Mouse (Mus musculus) embryonic facial prominence, embryonic 14.5 days (tissue): ENCODE data around the gene Gm26920. TPM values are rescaled to one million over a fixed set of nuclear protein-coding genes. Genes with fewer than 3 reads are reported as not detected.

Experiments used
- ATAC-seq: fragments of 200-750 bp; cut with Nextera tagmentation; 2 replicates; pipeline ENCODE4 v1.8.0; 2017; ENCODE audit warnings: low read depth, moderate number of reproducible peaks, moderate TSS enrichment
- DNase-seq: peaks from one replicate; pipeline ENCODE4 v3.0.0-alpha.2; 2015; ENCODE audit warnings: low spot score
- H3K27ac ChIP-seq: fragments of 300-500 bp; sonication (generic); replicated peaks from 2 replicates; pipeline ENCODE4 v1.5.1; 2014; ENCODE audit warnings: low read depth, mild to moderate bottlenecking, low read length, moderate library complexity
- H3K27me3 ChIP-seq: fragments of 300-500 bp; sonication (generic); replicated peaks from 2 replicates; pipeline ENCODE4 v1.6.1; 2014; ENCODE audit warnings: low read length; ENCODE audit not compliant: control insufficient read depth, insufficient read depth
- H3K36me3 ChIP-seq: fragments of 300-500 bp; sonication (generic); 2 replicates; pipeline ENCODE4 v1.6.1; 2014; ENCODE audit warnings: low read length, mixed read lengths; ENCODE audit not compliant: control insufficient read depth, insufficient read depth
- H3K4me1 ChIP-seq: fragments of 300-500 bp; sonication (generic); 2 replicates; pipeline ENCODE4 v1.6.1; 2014; ENCODE audit warnings: antibody characterized with exemption, low read length; ENCODE audit not compliant: control insufficient read depth, insufficient read depth
- H3K4me2 ChIP-seq: fragments of 300-500 bp; sonication (generic); 2 replicates; pipeline ENCODE4 v1.6.1; 2014; ENCODE audit warnings: low read depth, mild to moderate bottlenecking, low read length, moderate library complexity, mixed read lengths
- H3K4me3 ChIP-seq: fragments of 300-500 bp; sonication (generic); 2 replicates; pipeline ENCODE4 v1.5.1; 2014; ENCODE audit warnings: low read depth, mild to moderate bottlenecking, low read length
- H3K9ac ChIP-seq: fragments of 300-500 bp; sonication (generic); 2 replicates; pipeline ENCODE4 v1.6.1; 2014; ENCODE audit warnings: low read depth, mild to moderate bottlenecking, low read length, moderate library complexity, mixed read lengths
- H3K9me3 ChIP-seq: fragments of 300-500 bp; sonication (generic); 2 replicates; pipeline ENCODE4 v1.6.1; 2016; ENCODE audit warnings: low read length; ENCODE audit not compliant: control insufficient read depth
- WGBS: fragments of 180-500 bp; shearing (Covaris S2); extraction: QIAGEN DNeasy Blood & Tissue Kit; methylation state at CpG from one replicate; pipeline ENCODE4 v1.1.7; 2014; 5-methylcytosine and 5-hydroxymethylcytosine counted together
- polyA plus RNA-seq: library from polyadenylated mRNA; unstranded; fragments of >200 nt; fragmentation: Nextera tagmentation; extraction: Ambion mirVana; gene quantifications from 2 replicates; pipeline ENCODE4 v1.2.1, GENCODE M21; 2014

The Gm26920 gene
- polyA plus RNA-seq, 1 experiment from 2014 or later = 1.4 TPM

- no peaks in the 10 kb centered on the region for H3K27me3 ChIP-seq
- H3K9ac ChIP-seq = no peak overlapping the region
- DNase-seq (no peak), ATAC-seq (no peak)
- WGBS = 94% methylated on average over 13 of the region's 13 CpGs
- peaks cover 6% of the 10 kb centered on the region; the same call in 1 of the 2 replicates for H3K4me1 ChIP-seq
- no peak overlapping the region for H3K27ac ChIP-seq
- H3K4me2 ChIP-seq = no peak overlapping the region
- H3K9me3 ChIP-seq = peaks cover 31% of the 10 kb centered on the region
- no peak overlapping the region for H3K4me3 ChIP-seq
- peaks cover 67% of the 10 kb centered on the region for H3K36me3 ChIP-seq
Observed at GRCm38 (mm10) chr7:30099297-30099696, 9.1 kb upstream of the Gm26920 start.

GRCm38 (mm10) chr7:30095551-30096125 is 5.4 kb upstream of the Gm26920 start:
- DNase-seq = no peak
- Histone ChIP-seq H3K27ac (peak overlapping the region; percentile 99), H3K9me3 (peaks cover 4% of the 10 kb centered on the region; the same call in 1 of the 2 replicates), H3K9ac (peak overlapping the region; percentile 89), H3K27me3 (no peaks in the 10 kb centered on the region), H3K4me1 (peaks cover 6% of the 10 kb centered on the region; the same call in 1 of the 2 replicates), H3K4me2 (peak overlapping the region; percentile 61), H3K4me3 (peak overlapping the region; percentile 63), H3K36me3 (peaks cover 33% of the 10 kb centered on the region)
- 4% methylated on average over 5 of the region's 5 CpGs for WGBS
- ATAC-seq = no peak

- Histone ChIP-seq H3K9me3 (no peaks in the 10 kb centered on the region), H3K9ac (peak within 1 kb of the TSS; percentile 89), H3K4me1 (peaks cover 6% of the 10 kb centered on the region; the same call in 1 of the 2 replicates), H3K27ac (peak within 1 kb of the TSS; percentile 99), H3K27me3 (no peaks in the 10 kb centered on the region), H3K4me2 (peak within 1 kb of the TSS; percentile 61), H3K36me3 (peaks cover 25% of the 10 kb centered on the region), H3K4me3 (peak within 1 kb of the TSS; percentile 63)
- ATAC-seq = peak; percentile 85
- WGBS = 0% methylated on average over 26 of the region's 26 CpGs
- DNase-seq = peak; percentile 99
Observed at GRCm38 (mm10) chr7:30094646-30095429, 4.6 kb upstream of the Gm26920 start, which contains the start of gene Zfp260. Gene Zfp260, plus strand, starts transcription at chr7:30094777.

- Histone ChIP-seq H3K9ac (peak overlapping the region; percentile 89; the same call in 1 of the 2 replicates), H3K4me2 (peak overlapping the region; percentile 61), H3K9me3 (no peaks in the 10 kb centered on the region), H3K36me3 (peaks cover 16% of the 10 kb centered on the region), H3K4me3 (peak overlapping the region; percentile 63), H3K27me3 (no peaks in the 10 kb centered on the region), H3K4me1 (peaks cover 11% of the 10 kb centered on the region), H3K27ac (no peak overlapping the region; the same call in 1 of the 2 replicates)
- DNase-seq (no peak), ATAC-seq (no peak)
- 82% methylated on average over 6 of the region's 6 CpGs for WGBS
Observed at GRCm38 (mm10) chr7:30093918-30094415, 3.8 kb upstream of the Gm26920 start.

GRCm38 (mm10) chr7:30092666-30093065 is 2.5 kb upstream of the Gm26920 start:
- WGBS = 75% methylated on average over 9 of the region's 9 CpGs

GRCm38 (mm10) chr7:30090970-30091585 is 868 bp upstream of the Gm26920 start:
- peak overlapping the region; percentile 60 for H3K4me3 ChIP-seq
- H3K4me2 ChIP-seq = peak overlapping the region; percentile 74
- peaks cover 16% of the 10 kb centered on the region for H3K4me1 ChIP-seq
- ATAC-seq (no peak), DNase-seq (peak; percentile 70)
- peak overlapping the region; percentile 81 for H3K27ac ChIP-seq
- H3K9ac ChIP-seq = peak overlapping the region; percentile 76
- no peaks in the 10 kb centered on the region for H3K27me3 ChIP-seq
- H3K9me3 ChIP-seq = no peaks in the 10 kb centered on the region
- H3K36me3 ChIP-seq = peaks cover 10% of the 10 kb centered on the region
- 10% methylated on average over 9 of the region's 9 CpGs for WGBS

More at GRCm38 (mm10) chr7:30092666-30093065, 2.5 kb upstream of the Gm26920 start:
- Histone ChIP-seq H3K36me3 (0 out of 2 replicates have a peak, but pooled peaks cover 5% of the 10 kb centered on the region), H3K4me1 (peaks cover 18% of the 10 kb centered on the region), H3K9ac (no peak overlapping the region), H3K27ac (no peak overlapping the region), H3K27me3 (no peaks in the 10 kb centered on the region), H3K9me3 (no peaks in the 10 kb centered on the region), H3K4me2 (no peak overlapping the region), H3K4me3 (no peak overlapping the region)
- no peak for DNase-seq
- no peak for ATAC-seq

GRCm38 (mm10) chr7:30089405-30089804 is 805 bp downstream of the Gm26920 start:
- Histone ChIP-seq H3K9ac (peak overlapping the region; percentile 76), H3K27ac (no peak overlapping the region), H3K4me2 (peak overlapping the region; percentile 74), H3K9me3 (no peaks in the 10 kb centered on the region), H3K4me3 (peak overlapping the region; percentile 60), H3K36me3 (peaks cover 26% of the 10 kb centered on the region), H3K4me1 (peaks cover 16% of the 10 kb centered on the region), H3K27me3 (no peaks in the 10 kb centered on the region)
- no peak for DNase-seq
- no peak for ATAC-seq
- WGBS = 9% methylated on average over 6 of the region's 6 CpGs

GRCm38 (mm10) chr7:30086524-30086923 is 3.7 kb downstream of the Gm26920 start:
- 89% methylated on average over 9 of the region's 9 CpGs for WGBS
- no peaks in the 10 kb centered on the region for H3K27me3 ChIP-seq
- H3K4me1 ChIP-seq = peaks cover 16% of the 10 kb centered on the region
- DNase-seq = no peak
- no peak for ATAC-seq
- no peak overlapping the region for H3K9ac ChIP-seq
- H3K4me3 ChIP-seq = no peak overlapping the region
- no peak overlapping the region for H3K27ac ChIP-seq
- H3K9me3 ChIP-seq = no peaks in the 10 kb centered on the region
- peaks cover 30% of the 10 kb centered on the region for H3K36me3 ChIP-seq
- H3K4me2 ChIP-seq = no peak overlapping the region
